Mouse (Mus musculus) telencephalon, adult 2 months (tissue): ENCODE measurements around the gene Mrpl58.
"Not testable (repeated sequence)": the region's sequence is repeated elsewhere in the genome, so short reads cannot be mapped to it uniquely, and the experiment has no call there.

Source experiments
- DNase-seq: peaks from one replicate; pipeline ENCODE4 v3.0.0-alpha.2; 2011; ENCODE audit warnings: low read depth, low spot score

Gene Mrpl58

DNA sequence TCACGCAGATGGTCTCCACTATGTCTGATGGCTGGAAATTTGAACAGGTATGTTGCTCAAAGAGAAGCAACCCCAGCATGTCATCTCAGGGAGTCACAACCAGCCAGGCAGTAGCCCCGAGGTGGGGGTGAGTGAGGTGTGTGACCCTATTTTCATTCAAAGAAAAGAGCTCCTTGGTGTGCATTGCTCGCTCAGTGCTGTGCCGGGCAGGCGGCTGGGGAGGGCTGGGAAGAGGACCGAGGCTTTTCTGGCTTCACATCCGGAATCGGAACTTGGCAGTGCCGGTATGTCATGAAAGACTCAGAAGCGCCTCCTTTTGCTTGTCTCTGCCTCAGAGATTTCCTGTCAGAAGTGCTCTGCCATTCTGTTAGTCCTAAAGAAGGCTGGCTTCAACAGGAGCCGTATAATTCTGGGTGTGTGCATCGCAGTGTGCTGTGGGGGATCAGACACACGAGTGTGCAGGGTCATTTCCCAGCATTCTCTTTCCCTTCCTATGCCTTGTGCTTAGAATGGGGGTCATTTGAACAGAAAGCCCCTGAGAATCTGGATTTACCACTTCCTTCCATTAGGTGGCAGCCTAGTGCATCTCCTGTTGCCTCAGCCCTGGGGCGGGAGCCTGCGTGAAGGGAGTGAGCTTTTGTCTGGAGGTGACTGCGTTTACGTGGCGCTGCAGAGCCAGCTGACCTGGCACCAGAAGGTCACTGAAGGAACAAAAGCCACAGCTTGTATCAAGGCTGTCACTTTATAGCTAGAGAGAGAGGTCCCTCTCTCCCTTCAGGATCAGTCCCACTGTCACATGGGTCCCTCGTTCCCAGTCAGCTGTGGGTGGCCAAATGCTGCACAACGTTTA, 24.2 kb downstream of the Mrpl58 start:
- DNase-seq: peak; percentile 65

- DNase-seq: no peak
These were observed 25.8 kb downstream of the Mrpl58 start for GRCm38 (mm10) chr11:115429307-115429706.

- no peak for DNase-seq
These were observed 27.0 kb downstream of the Mrpl58 start for GRCm38 (mm10) chr11:115430561-115430960.

DNA sequence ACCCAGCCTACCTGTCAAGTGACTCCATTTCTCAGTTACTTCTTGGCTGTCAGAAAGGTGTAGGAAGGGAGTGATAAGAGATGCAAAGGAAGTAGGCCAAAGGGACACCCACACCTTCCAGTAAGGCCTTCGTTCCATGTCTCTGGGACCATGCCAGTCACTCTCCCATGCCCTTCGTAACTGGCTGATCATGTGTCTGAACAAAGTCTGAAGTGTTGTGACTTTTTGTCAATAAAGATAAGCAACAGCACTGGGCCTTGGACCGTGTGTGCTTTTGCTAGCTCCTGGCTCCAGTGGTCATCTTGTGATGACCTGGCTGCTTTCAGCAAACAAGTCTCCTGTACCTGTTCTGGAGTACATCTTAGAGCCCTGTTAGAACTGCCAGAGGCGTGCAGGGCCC, 29.3 kb downstream of the Mrpl58 start:
- no peak for DNase-seq

GRCm38 (mm10) chr11:115433342-115433741, 29.8 kb downstream of the Mrpl58 start:
- DNase-seq: no peak

DNA sequence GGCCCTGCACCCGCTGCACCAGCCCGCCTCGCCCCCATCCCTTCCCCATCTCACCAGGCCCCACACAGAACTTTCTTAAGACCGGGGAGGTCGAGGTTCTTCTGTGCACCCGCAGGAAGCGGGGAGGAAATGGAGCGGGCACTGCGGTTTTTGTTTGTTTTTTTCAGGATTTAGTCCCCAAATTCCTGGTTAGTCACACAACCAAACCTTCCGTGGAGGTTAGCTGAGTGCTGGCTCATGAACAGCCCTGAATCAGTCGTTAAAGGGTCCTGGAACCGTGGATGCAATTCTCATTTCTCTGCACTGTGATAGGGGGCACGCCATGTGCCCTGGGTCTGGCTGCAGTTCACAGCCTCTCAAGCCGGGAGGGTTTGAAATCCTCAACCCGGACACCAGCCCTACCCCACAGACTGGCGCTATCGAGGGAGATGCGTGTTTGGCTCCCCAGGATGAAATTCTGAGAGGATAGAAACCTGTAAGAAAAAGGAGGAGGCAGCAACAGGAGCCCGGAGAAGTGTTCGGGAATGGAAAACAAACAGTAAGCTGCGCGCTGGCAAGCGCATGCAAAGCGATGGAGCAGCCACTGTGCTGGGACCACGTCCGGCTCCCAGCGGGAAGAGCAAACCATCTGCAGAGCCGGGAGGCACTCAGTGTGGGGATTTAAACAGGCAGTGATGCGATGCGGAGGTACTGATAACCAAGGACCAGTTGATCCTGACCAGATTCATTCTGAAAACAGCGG, 32.2 kb downstream of the Mrpl58 start:
- no peak for DNase-seq

GRCm38 (mm10) chr11:115437571-115438122, 34.1 kb downstream of the Mrpl58 start:
- no peak for DNase-seq

GRCm38 (mm10) chr11:115439326-115439725, 35.8 kb downstream of the Mrpl58 start:
- DNase-seq: no peak

DNA sequence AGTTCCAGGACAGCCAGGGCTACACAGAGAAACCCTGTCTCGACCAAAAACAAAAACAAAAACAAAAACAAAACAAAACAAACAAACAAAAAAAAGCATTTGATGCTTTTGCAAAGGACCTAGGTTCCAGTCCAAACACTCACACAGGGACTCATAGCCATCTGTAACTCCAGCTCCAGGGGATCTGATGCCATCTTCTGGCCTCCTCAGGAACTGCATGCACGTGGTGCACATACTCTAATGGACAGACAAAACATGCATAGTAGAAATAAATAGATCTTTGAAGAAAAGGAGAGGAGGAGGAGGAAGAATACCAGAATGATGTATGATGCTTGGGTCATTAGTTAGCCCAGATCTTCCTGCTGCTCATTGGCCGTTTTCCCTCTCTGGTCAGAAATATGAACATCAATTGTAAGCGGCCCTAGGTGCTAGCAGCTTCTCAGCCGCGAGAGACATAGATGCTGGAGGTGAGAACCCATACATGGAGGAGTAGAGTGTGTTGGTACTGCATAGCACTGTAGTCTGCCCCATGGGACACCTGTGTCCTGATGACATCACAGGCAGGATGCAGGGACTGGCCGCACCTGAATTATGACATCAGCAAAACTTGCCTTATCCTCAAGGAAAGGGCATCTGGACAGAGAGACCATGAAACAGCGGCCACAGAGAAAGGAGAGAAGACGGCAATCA, 36.5 kb downstream of the Mrpl58 start, which contains the start of gene Trim80:
TSS of gene Trim80 (plus strand) at position 640 of the 690 bp plus-strand sequence.
- DNase-seq: no peak

DNA sequence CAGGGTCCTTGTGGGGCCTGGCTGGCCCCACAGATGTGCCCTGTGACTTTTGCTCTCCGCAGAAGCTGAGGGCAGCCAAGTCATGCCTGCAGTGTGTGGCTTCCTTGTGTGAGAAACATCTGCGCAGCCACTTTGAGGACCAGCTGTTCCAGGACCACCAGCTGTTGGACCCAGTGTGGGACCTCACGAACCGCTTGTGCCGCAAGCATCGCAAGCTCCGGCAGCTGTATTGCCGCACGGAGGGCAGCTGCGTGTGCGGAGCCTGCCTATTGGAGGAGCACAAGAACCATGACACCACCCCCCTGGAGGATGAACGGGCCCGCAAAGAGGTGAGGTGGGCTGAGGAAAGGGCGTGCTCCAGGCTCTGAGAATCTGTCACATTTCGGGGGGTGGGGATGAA, 37.9 kb downstream of the Mrpl58 start:
- DNase-seq: no peak

GRCm38 (mm10) chr11:115446906-115447305, 43.4 kb downstream of the Mrpl58 start:
- DNase-seq: no peak

DNA sequence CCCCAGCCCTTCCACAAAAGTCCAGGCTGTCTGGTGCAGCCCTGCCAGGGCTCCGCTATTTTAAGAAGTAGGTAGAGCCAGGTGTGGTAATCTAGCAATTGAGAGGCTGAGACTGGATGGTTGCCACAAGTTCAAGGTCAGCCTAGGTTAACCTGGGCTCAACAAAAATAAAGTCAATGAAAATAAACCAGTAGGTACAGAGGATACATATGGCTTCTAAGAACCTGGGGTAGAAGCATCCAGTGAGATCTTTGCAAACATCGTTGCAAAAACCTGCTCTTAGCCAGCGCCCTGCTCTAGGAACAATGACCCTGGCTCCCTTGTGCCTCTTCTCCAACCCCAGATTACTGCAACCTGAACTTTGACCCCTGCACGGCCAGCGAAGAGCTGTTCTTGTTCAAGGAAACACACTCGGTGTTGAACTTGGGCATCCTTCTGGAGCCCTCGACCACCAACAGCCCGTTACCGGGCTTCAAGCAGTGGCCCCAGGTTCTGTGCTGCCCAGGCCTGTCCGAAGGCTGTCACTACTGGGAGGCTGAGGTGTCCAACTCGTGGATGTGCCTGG, 43.9 kb downstream of the Mrpl58 start:
- no peak for DNase-seq

GRCm38 (mm10) chr11:115448075-115448474, 44.5 kb downstream of the Mrpl58 start:
- DNase-seq: no peak

DNA sequence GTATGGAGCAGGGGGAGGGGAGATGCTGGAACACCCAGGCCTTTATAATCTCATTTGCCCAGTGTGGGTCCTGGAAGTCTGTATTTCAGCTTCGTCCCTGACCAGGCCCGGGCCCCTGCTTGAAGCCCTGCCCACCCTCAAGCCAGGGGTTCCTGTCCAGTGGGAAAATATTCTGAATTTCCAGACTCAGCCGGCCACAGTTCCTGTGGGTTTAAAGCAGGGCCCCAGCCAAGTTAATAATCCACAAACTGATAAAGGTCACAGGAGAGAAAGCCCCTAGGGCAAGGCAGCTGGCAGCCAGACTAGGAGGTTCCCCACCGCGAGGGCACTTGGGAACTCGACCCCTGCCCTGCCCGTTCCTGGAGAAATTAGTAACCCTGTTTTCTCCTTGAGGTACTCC, 45.4 kb downstream of the Mrpl58 start:
- DNase-seq: no peak

DNA sequence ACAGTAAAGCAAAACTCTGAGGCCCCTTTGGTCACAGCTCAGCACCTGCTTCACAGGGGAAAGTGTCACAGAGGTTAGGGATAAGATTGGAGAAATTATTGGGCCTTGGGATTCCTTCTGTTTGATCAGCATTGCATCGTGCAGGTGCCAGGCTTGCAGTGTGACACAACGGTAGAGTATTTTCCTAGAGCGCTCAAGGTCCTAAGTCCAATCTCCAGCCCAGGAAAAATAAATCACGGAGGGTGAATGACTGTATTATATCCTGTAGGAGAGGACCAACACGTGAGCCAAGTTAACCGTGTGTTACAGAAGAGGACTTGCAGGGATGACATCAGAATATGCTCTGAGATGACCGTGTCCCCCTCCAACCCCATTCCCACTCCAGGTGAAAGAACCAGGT, 46.6 kb downstream of the Mrpl58 start:
- DNase-seq: no peak

- no peak for DNase-seq
These were observed 48.3 kb downstream of the Mrpl58 start for GRCm38 (mm10) chr11:115451781-115452241.

- no peak for DNase-seq
These were observed 48.8 kb downstream of the Mrpl58 start for GRCm38 (mm10) chr11:115452281-115452860.

GRCm38 (mm10) chr11:115453306-115453705, 49.8 kb downstream of the Mrpl58 start:
- no peak for DNase-seq

GRCm38 (mm10) chr11:115454822-115455221, 51.3 kb downstream of the Mrpl58 start:
- not testable (repeated sequence) for DNase-seq

DNA sequence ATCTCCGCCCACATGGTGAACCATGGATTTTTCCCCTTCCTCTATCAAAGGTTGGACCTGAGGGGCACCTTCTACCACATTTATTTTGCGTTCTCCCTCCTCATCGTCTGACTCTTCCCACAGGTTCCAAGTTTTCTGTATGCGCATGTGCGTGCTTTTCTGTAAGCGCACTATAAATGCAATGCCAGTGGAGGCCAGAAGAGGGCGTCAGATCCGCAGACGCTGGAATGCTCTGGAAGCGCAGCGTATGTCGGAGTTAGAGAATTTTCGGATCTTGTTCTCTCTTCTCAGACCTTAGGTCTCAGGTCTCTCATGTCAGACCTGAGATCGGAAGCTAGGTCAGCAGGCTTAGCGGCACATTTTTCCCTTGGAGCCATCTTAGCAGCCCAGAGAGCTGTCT, 52.1 kb downstream of the Mrpl58 start:
- no peak for DNase-seq

GRCm38 (mm10) chr11:115456182-115456581, 52.6 kb downstream of the Mrpl58 start:
- no peak for DNase-seq
